Mouse (Mus musculus): ENCODE data around the gene Mtf1.

DNA sequence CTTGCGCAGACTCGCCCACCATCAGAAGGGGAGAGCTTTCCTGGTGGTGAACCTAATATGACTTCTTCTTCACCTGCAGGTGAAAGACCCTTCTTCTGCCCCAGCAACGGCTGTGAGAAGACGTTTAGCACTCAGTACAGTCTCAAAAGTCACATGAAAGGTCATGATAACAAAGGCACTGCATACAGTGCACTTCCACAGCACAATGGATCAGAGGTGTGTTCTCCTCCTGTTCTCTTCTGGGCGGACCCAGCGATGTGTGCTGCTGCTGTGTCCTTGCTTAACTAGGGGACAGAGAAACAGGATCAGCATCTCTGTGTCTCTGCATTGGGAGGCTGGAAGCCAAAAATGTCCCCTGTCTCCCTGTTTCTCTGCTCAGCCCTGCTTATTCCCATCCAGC, 23.1 kb downstream of the Mtf1 start:
- TF ChIP-seq POLR2A (IDR thresholded peaks at IDR 0.05; ENCODE audit: borderline replicate concordance, extremely low read depth, low read depth, low read length) (no peak), CTCF (IDR thresholded peaks at IDR 0.05; ENCODE audit: insufficient read depth, low read length) (no peak)
